Mouse (Mus musculus): ENCODE measurements around the gene Apobec2. TPM values are rescaled to one million over a fixed set of nuclear protein-coding genes. Genes with fewer than 3 reads are reported as not detected.
A peak's percentile ranks its signal among the peaks of the same experiment; 100 is the strongest.

Apobec2 gene
- polyA plus RNA-seq, 1 experiment: 122 TPM

- no peak for TF ChIP-seq MAX (IDR thresholded peaks at IDR 0.05; ENCODE audit: low read depth)
- TF ChIP-seq SRF (IDR thresholded peaks at IDR 0.05; ENCODE audit: control insufficient read depth, insufficient read length, low read depth): no peak
- TF ChIP-seq MYOD1 (IDR thresholded peaks at IDR 0.05; ENCODE audit: control insufficient read depth in 1 of 3, insufficient read length in 2 of 3, low read depth in 2 of 3): no peak
- no peak for TF ChIP-seq E2F4 (IDR thresholded peaks at IDR 0.05; ENCODE audit: insufficient read depth)
- TF ChIP-seq REST (IDR thresholded peaks at IDR 0.05; ENCODE audit: insufficient read depth, insufficient read length): no peak
- TF ChIP-seq TCF3 (IDR thresholded peaks at IDR 0.05; ENCODE audit: insufficient read length, low read depth): no peak
- TF ChIP-seq MYOG (IDR thresholded peaks at IDR 0.05; ENCODE audit: control insufficient read depth in 1 of 3, insufficient read depth in 1 of 3, insufficient read length in 2 of 3, low read depth in 2 of 3): no peak
- no peak for TF ChIP-seq TCF12 (IDR thresholded peaks at IDR 0.05; ENCODE audit: insufficient read depth, poor library complexity, severe bottlenecking)
- no peak for TF ChIP-seq USF1 (IDR thresholded peaks at IDR 0.05; ENCODE audit: low read depth)
- TF ChIP-seq CEBPB (IDR thresholded peaks at IDR 0.05; ENCODE audit: insufficient read depth, poor library complexity, severe bottlenecking): no peak
- TF ChIP-seq POLR2A (IDR thresholded peaks at IDR 0.05; ENCODE audit: insufficient read length, low read depth): no peak
- TF ChIP-seq POLR2AphosphoS2 (IDR thresholded peaks at IDR 0.05; ENCODE audit: insufficient read length, low read depth): no peak
- Histone ChIP-seq H3K4me2 (ENCODE audit: low read depth) (no peak overlapping the region), H3K27me3 (ENCODE audit: control insufficient read depth, insufficient read depth, insufficient read length) (no peaks in the 10 kb centered on the region), H3K4me3 (no peak overlapping the region), H3ac (ENCODE audit: control insufficient read depth, insufficient read length) (no peak overlapping the region), H3K79me2 (ENCODE audit: control insufficient read depth, insufficient read depth) (no peaks in the 10 kb centered on the region), H3K36me3 (ENCODE audit: control insufficient read depth, insufficient read depth) (peaks cover 20% of the 10 kb centered on the region)
These were observed 13.2 kb downstream of the Apobec2 start for GRCm38 (mm10) chr17:48419571-48419970.

GRCm38 (mm10) chr17:48418781-48419180 is 13.9 kb downstream of the Apobec2 start:
- TF ChIP-seq CEBPB (IDR thresholded peaks at IDR 0.05; ENCODE audit: insufficient read depth, poor library complexity, severe bottlenecking): no peak
- no peak for TF ChIP-seq USF1 (IDR thresholded peaks at IDR 0.05; ENCODE audit: low read depth)
- TF ChIP-seq SRF (IDR thresholded peaks at IDR 0.05; ENCODE audit: control insufficient read depth, insufficient read length, low read depth): no peak
- no peak for TF ChIP-seq MYOG (IDR thresholded peaks at IDR 0.05; ENCODE audit: control insufficient read depth in 1 of 3, insufficient read depth in 1 of 3, insufficient read length in 2 of 3, low read depth in 2 of 3)
- TF ChIP-seq MAX (IDR thresholded peaks at IDR 0.05; ENCODE audit: low read depth): no peak
- TF ChIP-seq E2F4 (IDR thresholded peaks at IDR 0.05; ENCODE audit: insufficient read depth): no peak
- TF ChIP-seq POLR2AphosphoS2 (IDR thresholded peaks at IDR 0.05; ENCODE audit: insufficient read length, low read depth): no peak
- TF ChIP-seq TCF3 (IDR thresholded peaks at IDR 0.05; ENCODE audit: insufficient read length, low read depth): no peak
- no peak for TF ChIP-seq TCF12 (IDR thresholded peaks at IDR 0.05; ENCODE audit: insufficient read depth, poor library complexity, severe bottlenecking)
- TF ChIP-seq REST (IDR thresholded peaks at IDR 0.05; ENCODE audit: insufficient read depth, insufficient read length): no peak
- TF ChIP-seq POLR2A (IDR thresholded peaks at IDR 0.05; ENCODE audit: insufficient read length, low read depth): no peak
- TF ChIP-seq MYOD1 (IDR thresholded peaks at IDR 0.05; ENCODE audit: control insufficient read depth in 1 of 3, insufficient read length in 2 of 3, low read depth in 2 of 3): no peak
- Histone ChIP-seq H3K36me3 (ENCODE audit: control insufficient read depth, insufficient read depth) (peaks cover 21% of the 10 kb centered on the region), H3K4me2 (ENCODE audit: low read depth) (no peak overlapping the region), H3K4me3 (no peak overlapping the region), H3ac (ENCODE audit: control insufficient read depth, insufficient read length) (no peak overlapping the region), H3K79me2 (ENCODE audit: control insufficient read depth, insufficient read depth) (no peaks in the 10 kb centered on the region), H3K27me3 (ENCODE audit: control insufficient read depth, insufficient read depth, insufficient read length) (no peaks in the 10 kb centered on the region)

GRCm38 (mm10) chr17:48418174-48418573 is 14.6 kb downstream of the Apobec2 start:
- Histone ChIP-seq H3K4me3 (no peak overlapping the region), H3K4me2 (ENCODE audit: low read depth) (no peak overlapping the region), H3K36me3 (ENCODE audit: control insufficient read depth, insufficient read depth) (peaks cover 21% of the 10 kb centered on the region), H3K27me3 (ENCODE audit: control insufficient read depth, insufficient read depth, insufficient read length) (no peaks in the 10 kb centered on the region), H3ac (ENCODE audit: control insufficient read depth, insufficient read length) (no peak overlapping the region), H3K79me2 (ENCODE audit: control insufficient read depth, insufficient read depth) (no peaks in the 10 kb centered on the region)
- TF ChIP-seq MYOD1 (IDR thresholded peaks at IDR 0.05; ENCODE audit: control insufficient read depth in 1 of 3, insufficient read length in 2 of 3, low read depth in 2 of 3) (no peak), MAX (IDR thresholded peaks at IDR 0.05; ENCODE audit: low read depth) (no peak), POLR2AphosphoS2 (IDR thresholded peaks at IDR 0.05; ENCODE audit: insufficient read length, low read depth) (peak; percentile 21)

GRCm38 (mm10) chr17:48417521-48417920 is 15.2 kb downstream of the Apobec2 start:
- Histone ChIP-seq H3K36me3 (ENCODE audit: control insufficient read depth, insufficient read depth) (peaks cover 23% of the 10 kb centered on the region), H3K79me2 (ENCODE audit: control insufficient read depth, insufficient read depth) (no peaks in the 10 kb centered on the region), H3K4me3 (no peak overlapping the region), H3K27me3 (ENCODE audit: control insufficient read depth, insufficient read depth, insufficient read length) (no peaks in the 10 kb centered on the region), H3K4me2 (ENCODE audit: low read depth) (no peak overlapping the region), H3ac (ENCODE audit: control insufficient read depth, insufficient read length) (no peak overlapping the region)
- TF ChIP-seq MAX (IDR thresholded peaks at IDR 0.05; ENCODE audit: low read depth) (no peak), CEBPB (IDR thresholded peaks at IDR 0.05; ENCODE audit: insufficient read depth, poor library complexity, severe bottlenecking) (no peak), POLR2A (IDR thresholded peaks at IDR 0.05; ENCODE audit: insufficient read length, low read depth) (no peak), MYOD1 (IDR thresholded peaks at IDR 0.05; ENCODE audit: control insufficient read depth in 1 of 3, insufficient read length in 2 of 3, low read depth in 2 of 3) (no peak), POLR2AphosphoS2 (IDR thresholded peaks at IDR 0.05; ENCODE audit: insufficient read length, low read depth) (no peak), TCF3 (IDR thresholded peaks at IDR 0.05; ENCODE audit: insufficient read length, low read depth) (no peak), TCF12 (IDR thresholded peaks at IDR 0.05; ENCODE audit: insufficient read depth, poor library complexity, severe bottlenecking) (no peak), SRF (IDR thresholded peaks at IDR 0.05; ENCODE audit: control insufficient read depth, insufficient read length, low read depth) (no peak), USF1 (IDR thresholded peaks at IDR 0.05; ENCODE audit: low read depth) (no peak), REST (IDR thresholded peaks at IDR 0.05; ENCODE audit: insufficient read depth, insufficient read length) (no peak), MYOG (IDR thresholded peaks at IDR 0.05; ENCODE audit: control insufficient read depth in 1 of 3, insufficient read depth in 1 of 3, insufficient read length in 2 of 3, low read depth in 2 of 3) (no peak), E2F4 (IDR thresholded peaks at IDR 0.05; ENCODE audit: insufficient read depth) (no peak)

Data from myocyte (in vitro differentiated cells).